Mouse (Mus musculus) liver, embryonic 13.5 days (tissue): Measurements from ENCODE around the gene Nedd4. TPM values are rescaled to one million over a fixed set of nuclear protein-coding genes. Genes with fewer than 3 reads are reported as not detected.
A peak's percentile ranks its signal among the peaks of the same experiment; 100 is the strongest.
"Not testable (repeated sequence)": the region's sequence is repeated elsewhere in the genome, so short reads cannot be mapped to it uniquely, and the experiment has no call there.

Source experiments
- ATAC-seq: fragments of 200-750 bp; cut with Nextera tagmentation; 2 replicates; pipeline ENCODE4 v1.8.0; 2017; ENCODE audit warnings: low read depth, mild to moderate bottlenecking, moderate number of reproducible peaks, moderate library complexity
- DNase-seq: peaks from one replicate; pipeline ENCODE4 v3.0.0; 2022
- H3K27ac ChIP-seq: fragments of 300-500 bp; sonication (generic); 2 replicates; pipeline ENCODE4 v1.5.1; 2015; ENCODE audit warnings: moderate library complexity, mild to moderate bottlenecking, inconsistent platforms
- H3K27me3 ChIP-seq: fragments of 300-500 bp; sonication (generic); 2 replicates; pipeline ENCODE4 v1.6.1; 2015; ENCODE audit warnings: mild to moderate bottlenecking, inconsistent platforms
- H3K36me3 ChIP-seq: fragments of 300-500 bp; sonication (generic); 2 replicates; pipeline ENCODE4 v1.6.1; 2015; ENCODE audit warnings: mild to moderate bottlenecking, inconsistent platforms
- H3K4me1 ChIP-seq: fragments of 300-500 bp; sonication (generic); replicated peaks from 2 replicates; pipeline ENCODE4 v1.6.1; 2015; ENCODE audit warnings: inconsistent platforms
- H3K4me2 ChIP-seq: fragments of 300-500 bp; sonication (generic); 2 replicates; pipeline ENCODE4 v1.6.1; 2015; ENCODE audit warnings: inconsistent platforms, mild to moderate bottlenecking, moderate library complexity
- H3K4me3 ChIP-seq: fragments of 300-500 bp; sonication (generic); replicated peaks from 2 replicates; pipeline ENCODE4 v1.5.1; 2015; ENCODE audit warnings: mild to moderate bottlenecking, inconsistent platforms
- H3K9ac ChIP-seq: fragments of 300-500 bp; sonication (generic); 2 replicates; pipeline ENCODE4 v1.6.1; 2015; ENCODE audit warnings: mild to moderate bottlenecking, inconsistent platforms
- H3K9me3 ChIP-seq: fragments of 300-500 bp; sonication (generic); replicated peaks from 2 replicates; pipeline ENCODE4 v1.6.1; 2016; ENCODE audit warnings: inconsistent platforms
- WGBS: fragments of 180-500 bp; shearing (Covaris S2); methylation state at CpG from one replicate; pipeline ENCODE4 v1.1.7; 2015; ENCODE audit not compliant: insufficient replicate concordance; 5-methylcytosine and 5-hydroxymethylcytosine counted together
- polyA plus RNA-seq: library from polyadenylated mRNA; unstranded; fragments of >200 nt; fragmentation: Nextera tagmentation; extraction: Ambion mirVana; gene quantifications from 2 replicates; pipeline ENCODE4 v1.2.1, GENCODE M21; 2015

Nedd4 gene
- polyA plus RNA-seq, 1 experiment from 2014 or later: 114 TPM

GRCm38 (mm10) chr9:72638951-72639842 is 22.9 kb upstream of the Nedd4 start:
- H3K27ac ChIP-seq: peak overlapping the region; percentile 87
- H3K4me1 ChIP-seq: peaks cover 29% of the 10 kb centered on the region
- peak overlapping the region; percentile 61 for H3K4me3 ChIP-seq
- no peaks in the 10 kb centered on the region for H3K27me3 ChIP-seq
- no peaks in the 10 kb centered on the region for H3K9me3 ChIP-seq
- no peaks in the 10 kb centered on the region for H3K36me3 ChIP-seq
- ATAC-seq (peak; percentile 68), DNase-seq (no peak)
- peak overlapping the region; percentile 80 for H3K4me2 ChIP-seq
- WGBS: 59% methylated on average over 9 of the region's 9 CpGs
- peak overlapping the region; percentile 72 for H3K9ac ChIP-seq

- Histone ChIP-seq H3K27me3 (no peaks in the 10 kb centered on the region), H3K9me3 (no peaks in the 10 kb centered on the region), H3K36me3 (no peaks in the 10 kb centered on the region), H3K4me1 (peaks cover 29% of the 10 kb centered on the region), H3K27ac (peak overlapping the region; percentile 87), H3K4me3 (peak overlapping the region; percentile 61), H3K9ac (peak overlapping the region; percentile 72), H3K4me2 (peak overlapping the region; percentile 80)
- ATAC-seq (peak; percentile 95), DNase-seq (peak; percentile 82)
- under 1% methylated on average over 27 of the region's 27 CpGs for WGBS
These were observed 22.1 kb upstream of the Nedd4 start for GRCm38 (mm10) chr9:72639843-72640621.

GRCm38 (mm10) chr9:72640642-72641041 is 21.5 kb upstream of the Nedd4 start:
- DNase-seq (no peak), ATAC-seq (no peak)
- H3K4me2 ChIP-seq: peak overlapping the region; percentile 80
- no peaks in the 10 kb centered on the region for H3K36me3 ChIP-seq
- peaks cover 29% of the 10 kb centered on the region for H3K4me1 ChIP-seq
- peak overlapping the region; percentile 87 for H3K27ac ChIP-seq
- H3K4me3 ChIP-seq: peak overlapping the region; percentile 61; the same call in 1 of the 2 replicates
- WGBS: 38% methylated on average over 7 of the region's 7 CpGs
- peak overlapping the region; percentile 72 for H3K9ac ChIP-seq
- H3K9me3 ChIP-seq: no peaks in the 10 kb centered on the region
- no peaks in the 10 kb centered on the region for H3K27me3 ChIP-seq

- Histone ChIP-seq H3K9me3 (no peaks in the 10 kb centered on the region), H3K4me3 (no peak overlapping the region), H3K9ac (no peak overlapping the region), H3K4me1 (peaks cover 29% of the 10 kb centered on the region), H3K4me2 (no peak overlapping the region), H3K27ac (peak overlapping the region; percentile 87), H3K36me3 (no peaks in the 10 kb centered on the region), H3K27me3 (no peaks in the 10 kb centered on the region)
- no peak for DNase-seq
- no peak for ATAC-seq
- WGBS: 81% methylated on average over 6 of the region's 6 CpGs
These were observed 21.0 kb upstream of the Nedd4 start for GRCm38 (mm10) chr9:72641093-72641680.

- H3K27me3 ChIP-seq, H3K9ac ChIP-seq, ATAC-seq, H3K4me3 ChIP-seq, H3K27ac ChIP-seq, DNase-seq, H3K36me3 ChIP-seq, H3K4me2 ChIP-seq, H3K9me3 ChIP-seq: not testable (repeated sequence)
- WGBS: 77% methylated on average over 4 of the region's 4 CpGs
- peaks cover 29% of the 10 kb centered on the region for H3K4me1 ChIP-seq
These were observed 19.2 kb upstream of the Nedd4 start for GRCm38 (mm10) chr9:72642756-72643447.

- H3K36me3 ChIP-seq: no peaks in the 10 kb centered on the region
- no peak overlapping the region for H3K9ac ChIP-seq
- DNase-seq (no peak), ATAC-seq (no peak)
- H3K4me2 ChIP-seq: no peak overlapping the region
- WGBS: 80% methylated on average over 6 of the region's 6 CpGs
- no peaks in the 10 kb centered on the region for H3K9me3 ChIP-seq
- no peak overlapping the region for H3K27ac ChIP-seq
- H3K4me3 ChIP-seq: no peak overlapping the region
- peaks cover 29% of the 10 kb centered on the region for H3K4me1 ChIP-seq
- H3K27me3 ChIP-seq: 0 out of 2 replicates have a peak, but pooled peaks cover 3% of the 10 kb centered on the region
These were observed 18.3 kb upstream of the Nedd4 start for GRCm38 (mm10) chr9:72643651-72644417.

- DNase-seq (no peak), ATAC-seq (no peak)
- no peaks in the 10 kb centered on the region for H3K36me3 ChIP-seq
- H3K27me3 ChIP-seq: 0 out of 2 replicates have a peak, but pooled peaks cover 3% of the 10 kb centered on the region
- H3K4me1 ChIP-seq: peaks cover 22% of the 10 kb centered on the region
- 38% methylated on average over 6 of the region's 6 CpGs for WGBS
- no peaks in the 10 kb centered on the region for H3K9me3 ChIP-seq
- no peak overlapping the region for H3K4me2 ChIP-seq
- H3K4me3 ChIP-seq: no peak overlapping the region
- H3K9ac ChIP-seq: no peak overlapping the region
- H3K27ac ChIP-seq: no peak overlapping the region
These were observed 17.6 kb upstream of the Nedd4 start for GRCm38 (mm10) chr9:72644418-72645110.

GRCm38 (mm10) chr9:72649781-72650180 is 12.4 kb upstream of the Nedd4 start:
- WGBS: 17% methylated on average over 2 of the region's 2 CpGs
- Histone ChIP-seq H3K9ac (no peak overlapping the region), H3K9me3 (no peaks in the 10 kb centered on the region), H3K27ac (no peak overlapping the region), H3K27me3 (peaks cover 5% of the 10 kb centered on the region; the same call in 1 of the 2 replicates), H3K36me3 (no peaks in the 10 kb centered on the region), H3K4me1 (peaks cover under 1% of the 10 kb centered on the region; the same call in 1 of the 2 replicates), H3K4me2 (no peak overlapping the region), H3K4me3 (no peak overlapping the region)
- DNase-seq (no peak), ATAC-seq (no peak)

GRCm38 (mm10) chr9:72652961-72653360 is 9.2 kb upstream of the Nedd4 start:
- ATAC-seq: no peak
- DNase-seq: no peak
- Histone ChIP-seq H3K27ac (no peak overlapping the region), H3K27me3 (peaks cover 3% of the 10 kb centered on the region; the same call in 1 of the 2 replicates), H3K36me3 (no peaks in the 10 kb centered on the region), H3K9ac (no peak overlapping the region; the same call in 1 of the 2 replicates), H3K4me2 (no peak overlapping the region), H3K4me1 (peaks cover 31% of the 10 kb centered on the region), H3K9me3 (no peaks in the 10 kb centered on the region), H3K4me3 (no peak overlapping the region)
- WGBS: 64% methylated on average over 8 of the region's 8 CpGs

GRCm38 (mm10) chr9:72653533-72653932 is 8.6 kb upstream of the Nedd4 start:
- DNase-seq (no peak), ATAC-seq (no peak)
- Histone ChIP-seq H3K4me2 (no peak overlapping the region), H3K4me1 (peaks cover 32% of the 10 kb centered on the region), H3K27ac (no peak overlapping the region; the same call in 1 of the 2 replicates), H3K27me3 (peaks cover 3% of the 10 kb centered on the region; the same call in 1 of the 2 replicates), H3K36me3 (no peaks in the 10 kb centered on the region), H3K4me3 (no peak overlapping the region), H3K9me3 (no peaks in the 10 kb centered on the region), H3K9ac (no peak overlapping the region)
- WGBS: 63% methylated on average over 4 of the region's 4 CpGs
